Mouse (Mus musculus) forebrain, embryonic 16.5 days (tissue): ENCODE results near the gene Camk1d. TPM values are rescaled to one million over a fixed set of nuclear protein-coding genes. Genes with fewer than 3 reads are reported as not detected.
A peak's percentile ranks its signal among the peaks of the same experiment; 100 is the strongest.
"Not testable (repeated sequence)": the region's sequence is repeated elsewhere in the genome, so short reads cannot be mapped to it uniquely, and the experiment has no call there.

ENCODE experiments used
- ATAC-seq: fragments of 200-750 bp; cut with Nextera tagmentation; 2 replicates; pipeline ENCODE4 v1.8.0; 2017; ENCODE audit warnings: mild to moderate bottlenecking, moderate library complexity
- H3K27ac ChIP-seq: fragments of 300-500 bp; sonication (generic); 2 replicates; pipeline ENCODE4 v1.5.1; 2014; ENCODE audit warnings: low read length, control low read depth
- H3K27me3 ChIP-seq: fragments of 300-500 bp; sonication (generic); replicated peaks from 2 replicates; pipeline ENCODE4 v1.6.1; 2014; ENCODE audit warnings: low read length; ENCODE audit not compliant: control insufficient read depth, insufficient read depth
- H3K36me3 ChIP-seq: fragments of 300-500 bp; sonication (generic); 2 replicates; pipeline ENCODE4 v1.6.1; 2014; ENCODE audit not compliant: control insufficient read depth, insufficient read depth
- H3K4me1 ChIP-seq: fragments of 300-500 bp; sonication (generic); replicated peaks from 2 replicates; pipeline ENCODE4 v1.6.1; 2014; ENCODE audit warnings: low read length; ENCODE audit not compliant: control insufficient read depth, insufficient read depth
- H3K4me2 ChIP-seq: fragments of 300-500 bp; sonication (generic); 2 replicates; pipeline ENCODE4 v1.6.1; 2014; ENCODE audit warnings: mild to moderate bottlenecking, low read length, control low read depth
- H3K4me3 ChIP-seq: fragments of 300-500 bp; sonication (generic); replicated peaks from 2 replicates; pipeline ENCODE4 v1.5.1; 2014; ENCODE audit warnings: mild to moderate bottlenecking, low read length, control low read depth
- H3K9ac ChIP-seq: fragments of 300-500 bp; sonication (generic); replicated peaks from 2 replicates; pipeline ENCODE4 v1.6.1; 2014; ENCODE audit warnings: low read depth, low read length, control low read depth
- H3K9me3 ChIP-seq: fragments of 300-500 bp; sonication (generic); 2 replicates; pipeline ENCODE4 v1.6.1; 2016; ENCODE audit warnings: low read length; ENCODE audit not compliant: control insufficient read depth
- WGBS: fragments of 180-500 bp; shearing (Covaris S2); extraction: QIAGEN DNeasy Blood & Tissue Kit; methylation state at CpG from one replicate; pipeline ENCODE4 v1.1.7; 2014; 5-methylcytosine and 5-hydroxymethylcytosine counted together
- polyA plus RNA-seq: library from polyadenylated mRNA; unstranded; fragments of >200 nt; fragmentation: Nextera tagmentation; extraction: Ambion mirVana; gene quantifications from 2 replicates; pipeline ENCODE4 v1.2.1, GENCODE M21; 2015

The Camk1d gene
- polyA plus RNA-seq, 1 experiment from 2014 or later = 10.6 TPM

- Histone ChIP-seq H3K4me1 (no peaks in the 10 kb centered on the region), H3K4me3 (no peak overlapping the region), H3K9me3 (no peaks in the 10 kb centered on the region), H3K27ac (no peak overlapping the region), H3K27me3 (no peaks in the 10 kb centered on the region), H3K4me2 (no peak overlapping the region), H3K9ac (no peak overlapping the region), H3K36me3 (no peaks in the 10 kb centered on the region)
- ATAC-seq = peak; percentile 87
- WGBS = 48% methylated on average over 12 of the region's 12 CpGs
Observed at GRCm38 (mm10) chr2:5249969-5250368, 464.3 kb downstream of the Camk1d start.

DNA sequence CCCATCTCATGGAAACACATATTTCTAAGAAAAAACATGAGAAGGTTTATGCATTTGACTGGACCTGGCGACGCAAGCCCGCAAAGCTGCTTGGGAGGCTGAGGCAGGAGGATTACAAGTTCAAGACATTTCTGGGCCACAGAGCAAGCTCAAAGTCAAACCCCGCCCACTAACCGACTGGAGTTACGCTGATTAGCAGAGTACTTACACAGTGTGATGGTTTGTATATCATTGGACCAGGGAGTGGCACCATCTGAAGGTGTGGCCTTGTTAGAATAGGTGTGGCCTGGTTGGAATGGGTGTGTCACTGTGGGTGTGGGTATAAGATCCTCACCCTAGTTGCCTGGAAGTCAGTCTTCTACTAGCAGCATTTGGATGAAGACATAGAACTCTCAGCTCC, 465.1 kb downstream of the Camk1d start:
- not testable (repeated sequence) for H3K36me3 ChIP-seq, H3K9ac ChIP-seq, ATAC-seq, H3K27me3 ChIP-seq, H3K4me3 ChIP-seq, H3K4me2 ChIP-seq, H3K27ac ChIP-seq, H3K4me1 ChIP-seq, H3K9me3 ChIP-seq
- 95% methylated on average over 6 of the region's 6 CpGs for WGBS

Other genes starting within 250 kb of the Camk1d start
- 31.3 and 33.8 TPM in 2 replicates for gene Nudt5, start 130.5 kb upstream of the Camk1d start, polyA plus RNA-seq
- 294 and 308 TPM in 2 replicates for gene Cdc123, start 130.6 kb upstream of the Camk1d start, polyA plus RNA-seq
- 1.4 and 1.9 TPM in 2 replicates for gene Gm13199, start 148.4 kb upstream of the Camk1d start, polyA plus RNA-seq
- gene Sec61a2, start 180.9 kb upstream of the Camk1d start, polyA plus RNA-seq = 94.8 and 112 TPM in 2 replicates
- gene Dhtkd1, start 228.3 kb upstream of the Camk1d start, polyA plus RNA-seq = 4.8 and 7.6 TPM in 2 replicates
- gene Upf2, start 237.0 kb upstream of the Camk1d start, polyA plus RNA-seq = 8.9 and 9.4 TPM in 2 replicates